Mouse (Mus musculus): ENCODE measurements around the gene Vmn2r13.
"Not testable (repeated sequence)": the region's sequence is repeated elsewhere in the genome, so short reads cannot be mapped to it uniquely, and the experiment has no call there.

GRCm38 (mm10) chr5:109158488-109159485 lies 33.2 kb downstream of the Vmn2r13 start:
- TF ChIP-seq CTCF (IDR thresholded peaks at IDR 0.05; ENCODE audit: control insufficient read depth, insufficient read depth, low read length); POLR2A (IDR thresholded peaks at IDR 0.05; ENCODE audit: borderline replicate concordance, control insufficient read depth, low read depth, low read length): not testable (repeated sequence)
